Mouse (Mus musculus) liver, adult 2 months (tissue): ENCODE results near the gene Mrps34.

Experiments
- CTCF ChIP-seq: fragments of 200-500 bp; IDR thresholded peaks from 2 replicates; pipeline ENCODE4 v1.5.1; 2011; ENCODE audit warnings: low read depth, low read length, control low read depth
- POLR2A ChIP-seq: fragments of 200-500 bp; IDR thresholded peaks from 2 replicates; pipeline ENCODE4 v1.6.1; 2011; ENCODE audit warnings: low read length, control low read depth; ENCODE audit not compliant: insufficient read depth; ENCODE audit errors: extremely low read depth

DNA sequence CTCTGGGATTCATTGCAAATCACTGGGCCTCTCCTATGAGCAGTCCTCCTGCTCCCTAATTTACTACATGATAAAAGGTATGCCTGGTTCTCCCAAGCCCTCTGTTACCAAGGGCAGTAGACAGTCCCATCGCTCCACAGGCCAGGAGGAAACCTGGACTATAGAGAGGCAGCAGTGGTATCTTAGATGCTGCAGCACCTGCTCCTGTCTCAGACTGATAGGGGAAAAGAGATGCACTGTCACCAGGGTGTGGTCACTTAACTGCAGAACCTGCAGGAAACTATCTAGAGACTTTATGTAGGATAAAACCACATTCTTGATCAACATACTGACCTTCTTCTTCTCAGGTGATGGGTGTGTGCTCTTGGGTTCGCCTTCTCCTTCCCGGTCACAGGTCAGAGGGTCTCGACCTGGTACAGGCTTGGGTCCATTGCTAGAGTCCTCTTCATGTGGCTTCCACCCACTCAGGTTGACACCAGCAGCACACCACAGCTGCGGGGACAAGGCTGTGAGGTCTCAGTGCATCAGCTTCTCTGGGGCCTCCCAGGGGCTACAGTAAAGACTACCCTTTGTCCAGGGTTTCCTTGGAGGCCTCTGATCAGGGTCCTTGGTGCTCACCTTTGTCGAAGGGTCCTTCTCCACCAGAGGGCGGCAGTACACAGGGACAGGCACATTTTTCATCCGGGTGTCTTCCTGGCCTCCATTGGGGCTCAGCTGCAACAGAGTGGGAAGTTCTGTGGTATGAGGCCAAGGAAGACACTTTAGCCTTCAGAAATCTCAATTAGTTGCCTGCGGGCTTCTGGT, 8.0 kb downstream of the Mrps34 start:
- TF ChIP-seq POLR2A (no peak), CTCF (peak; percentile 56)
